Mouse (Mus musculus) frontal cortex, postnatal 14 days (tissue): ENCODE results near the gene Plxdc2.
"Not testable (repeated sequence)": the region's sequence is repeated elsewhere in the genome, so short reads cannot be mapped to it uniquely, and the experiment has no call there.

Experiments
- DNase-seq, 2 experiments: peaks; one replicate each; pipeline ENCODE4 v3.0.0; 2022; ENCODE audit warnings: low spot score in 2 of 2

Gene Plxdc2

GRCm38 (mm10) chr2:16749302-16749909 is 393.3 kb downstream of the Plxdc2 start:
- DNase-seq: no peak

DNA sequence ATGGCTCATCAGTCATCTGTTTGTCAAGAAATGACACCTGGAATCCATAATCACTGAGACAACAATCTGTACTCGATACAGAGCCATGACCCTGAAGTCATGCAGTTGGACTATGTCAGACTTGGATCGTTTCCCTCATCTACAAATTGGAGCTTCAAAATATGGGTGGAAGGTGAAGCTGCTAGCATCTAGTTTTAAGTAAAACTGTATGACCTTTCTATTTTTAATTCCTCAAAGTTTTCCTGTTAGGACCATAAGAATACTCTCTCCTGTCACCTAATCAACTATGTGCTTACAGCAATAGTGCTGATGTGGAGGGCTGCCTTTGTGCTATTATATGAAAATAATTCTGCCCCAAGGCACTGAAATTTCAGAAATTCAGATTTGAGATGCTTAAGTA is 401.1 kb downstream of the Plxdc2 start:
- DNase-seq: no peak

DNA sequence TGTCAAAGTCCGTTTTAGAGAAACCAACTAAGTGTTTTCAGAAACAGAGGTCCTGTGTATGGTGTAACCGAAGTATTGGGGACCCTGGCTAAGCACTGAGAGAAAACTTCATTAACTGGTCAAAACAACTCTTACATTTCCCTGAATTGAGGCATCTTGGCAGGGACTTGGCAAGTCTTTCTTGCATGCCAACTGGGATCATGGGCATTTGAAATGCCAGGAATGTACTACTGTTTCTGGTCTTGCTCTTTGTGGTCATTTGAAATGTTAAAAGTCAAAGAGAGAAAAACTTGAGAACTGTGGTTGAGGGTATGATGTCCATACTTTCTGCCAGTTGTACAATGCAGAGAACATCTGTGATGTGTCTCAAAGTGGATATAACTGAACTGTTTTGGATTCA is 403.7 kb downstream of the Plxdc2 start:
- no peak for DNase-seq

- not testable (repeated sequence) for DNase-seq
Measured at GRCm38 (mm10) chr2:16769149-16769548, 413.0 kb downstream of the Plxdc2 start.

- DNase-seq: no peak
Measured at GRCm38 (mm10) chr2:16773398-16774113, 417.5 kb downstream of the Plxdc2 start.

GRCm38 (mm10) chr2:16774114-16774433 is 418.0 kb downstream of the Plxdc2 start:
- DNase-seq: no peak

- no peak for DNase-seq
Measured at GRCm38 (mm10) chr2:16795283-16795682, 439.2 kb downstream of the Plxdc2 start.
